Mouse (Mus musculus): ENCODE measurements around the gene Gm37240.

The Gm37240 gene

DNA sequence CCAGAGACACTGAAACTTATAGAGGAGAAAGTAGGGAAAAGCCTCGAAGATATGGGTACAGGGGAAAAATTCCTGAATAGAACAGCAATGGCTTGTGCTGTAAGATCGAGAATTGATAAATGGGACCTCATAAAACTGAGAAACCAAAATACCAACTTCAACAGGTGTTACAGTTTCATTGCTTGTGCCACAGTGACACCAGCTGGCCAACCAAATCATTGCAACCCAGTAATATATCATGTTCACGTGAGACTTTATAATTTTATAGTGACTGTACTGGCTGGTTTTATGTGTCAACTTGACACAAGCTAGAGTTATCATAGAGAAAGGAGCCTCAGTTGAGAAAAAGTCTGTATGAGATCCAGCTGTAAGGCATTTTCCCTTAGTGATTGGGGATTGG is 1344.9 kb downstream of the Gm37240 start:
- DNase-seq = peak; percentile 70

DNA sequence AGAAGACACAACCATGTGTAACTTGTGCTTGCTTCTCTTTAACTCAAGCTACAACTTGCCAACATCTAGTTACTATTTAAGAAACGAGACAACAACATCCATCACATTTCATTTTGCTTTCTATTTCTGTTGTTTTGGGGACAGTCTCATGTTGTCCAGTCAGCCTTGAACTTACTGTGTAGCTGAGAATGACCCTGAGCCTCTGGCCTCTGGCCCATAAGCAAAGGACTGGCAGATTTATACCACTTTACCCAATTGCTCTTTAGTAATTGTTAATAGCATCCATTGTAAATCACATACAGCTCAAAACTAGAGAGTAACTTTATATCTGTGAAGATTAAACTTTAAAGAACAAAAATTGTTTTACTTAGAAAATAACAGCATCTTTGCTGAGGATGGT is 1345.4 kb downstream of the Gm37240 start:
- DNase-seq = no peak

DNA sequence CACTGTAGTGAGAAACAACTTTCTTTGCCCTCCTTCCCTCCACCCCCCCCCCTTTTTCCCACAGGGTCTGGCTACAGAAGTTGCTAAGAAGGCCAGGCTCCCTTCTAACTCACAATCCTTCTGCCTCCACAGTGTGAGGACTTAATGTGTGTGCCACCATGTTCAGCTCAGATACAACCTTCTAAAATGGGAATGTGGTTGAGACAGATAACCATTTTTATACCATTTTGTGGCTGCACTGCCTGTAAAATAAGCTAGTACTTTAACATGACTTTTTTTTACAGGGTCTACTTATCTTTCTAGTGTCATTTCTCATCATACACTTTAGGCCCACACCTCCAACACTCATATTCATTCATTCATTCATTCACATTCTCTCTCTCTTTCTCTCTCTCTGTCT is 1346.7 kb downstream of the Gm37240 start:
- no peak for DNase-seq

DNA sequence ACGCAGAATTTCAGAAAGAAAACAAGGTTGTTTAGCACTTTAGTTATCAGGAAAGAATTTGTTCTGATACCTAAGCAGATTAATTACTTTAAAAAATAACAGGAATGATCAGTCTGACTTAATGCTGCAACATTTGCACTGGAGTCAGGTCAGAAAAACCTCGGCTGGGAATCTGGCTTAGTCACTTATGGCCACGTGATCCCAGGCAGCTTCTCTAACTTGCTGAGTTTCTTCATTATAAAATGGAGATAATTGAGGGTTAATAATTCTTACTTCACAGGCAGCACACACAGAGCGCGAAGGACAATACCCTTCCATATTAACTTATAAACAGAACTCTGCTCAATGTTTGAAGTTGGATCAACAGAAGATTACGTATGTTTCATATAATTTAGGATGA is 1350.3 kb downstream of the Gm37240 start:
- DNase-seq = no peak

DNA sequence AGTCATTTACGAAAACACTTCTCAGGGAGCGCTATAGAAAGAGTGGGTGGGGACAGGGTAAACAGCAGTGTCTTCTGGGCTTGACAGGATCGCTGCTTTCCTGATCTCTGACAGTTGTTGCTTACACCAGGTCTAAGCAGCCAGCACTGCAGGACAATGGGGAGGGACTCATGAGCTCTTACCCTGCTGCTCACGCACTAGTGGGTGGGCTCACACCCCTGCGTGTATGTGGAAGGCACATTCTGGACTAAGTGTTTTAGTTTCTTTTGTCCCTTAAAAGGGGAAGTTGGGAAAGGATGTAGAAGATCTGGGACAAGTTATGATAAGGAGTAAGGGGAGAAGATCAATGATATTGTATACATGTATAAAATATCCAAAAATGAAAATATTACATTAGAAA is 1354.1 kb downstream of the Gm37240 start:
- DNase-seq = no peak

DNA sequence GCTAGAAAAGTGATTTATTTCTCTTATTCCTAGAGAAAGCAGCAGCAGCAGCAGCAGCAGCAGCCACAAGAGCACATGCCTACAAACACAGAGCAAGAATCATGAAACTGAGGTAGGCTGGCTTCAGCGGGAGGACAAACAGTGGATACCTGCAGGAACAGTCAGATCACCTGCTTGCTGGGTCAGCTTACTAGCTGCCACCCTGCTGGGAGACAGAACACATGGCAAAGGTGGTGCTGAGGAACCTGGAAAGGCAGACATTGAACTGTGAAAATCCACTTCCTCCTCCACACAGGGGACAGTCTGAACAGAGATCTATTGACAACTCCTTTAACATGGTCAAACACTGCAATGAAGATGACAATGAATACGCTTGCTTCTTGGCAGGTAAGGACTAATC is 1358.3 kb downstream of the Gm37240 start:
- no peak for DNase-seq

DNA sequence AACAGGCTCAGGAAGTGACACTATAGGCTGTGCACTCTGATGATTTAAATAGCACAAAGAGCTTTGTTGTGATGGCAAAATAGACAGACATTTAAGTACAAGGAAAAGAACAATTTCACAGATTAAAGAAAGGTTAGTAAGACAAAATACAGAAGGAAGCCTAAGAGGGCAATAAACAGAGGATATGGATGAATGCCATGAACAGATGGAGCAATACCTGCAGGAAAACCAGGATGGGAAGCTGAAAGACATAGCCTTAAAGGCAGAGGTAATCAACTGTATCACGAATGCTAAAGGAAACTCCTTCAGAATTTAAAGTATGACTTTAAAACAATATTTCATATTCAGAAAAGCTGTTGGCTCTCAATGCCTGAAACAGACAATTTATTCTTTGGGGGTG is 1362.4 kb downstream of the Gm37240 start:
- DNase-seq = no peak

DNA sequence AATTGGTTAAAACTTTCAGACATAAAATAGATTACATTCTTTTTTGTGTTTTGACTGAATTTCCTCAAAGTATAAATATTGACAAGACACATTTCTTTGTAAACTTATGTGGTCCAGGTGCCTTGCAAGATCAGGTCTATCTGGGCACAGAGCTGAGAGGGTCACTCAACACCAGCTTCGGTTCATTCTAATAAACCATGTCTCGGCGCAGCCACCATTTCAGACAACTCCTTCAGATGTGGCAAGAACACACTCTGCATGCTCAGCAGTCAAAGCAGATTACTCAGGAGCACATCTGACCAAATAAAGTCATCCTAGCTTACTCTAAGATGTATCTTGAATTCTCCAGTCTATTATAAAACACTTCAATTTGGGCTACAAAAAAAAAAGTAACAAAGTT is 1371.2 kb downstream of the Gm37240 start:
- no peak for DNase-seq

DNA sequence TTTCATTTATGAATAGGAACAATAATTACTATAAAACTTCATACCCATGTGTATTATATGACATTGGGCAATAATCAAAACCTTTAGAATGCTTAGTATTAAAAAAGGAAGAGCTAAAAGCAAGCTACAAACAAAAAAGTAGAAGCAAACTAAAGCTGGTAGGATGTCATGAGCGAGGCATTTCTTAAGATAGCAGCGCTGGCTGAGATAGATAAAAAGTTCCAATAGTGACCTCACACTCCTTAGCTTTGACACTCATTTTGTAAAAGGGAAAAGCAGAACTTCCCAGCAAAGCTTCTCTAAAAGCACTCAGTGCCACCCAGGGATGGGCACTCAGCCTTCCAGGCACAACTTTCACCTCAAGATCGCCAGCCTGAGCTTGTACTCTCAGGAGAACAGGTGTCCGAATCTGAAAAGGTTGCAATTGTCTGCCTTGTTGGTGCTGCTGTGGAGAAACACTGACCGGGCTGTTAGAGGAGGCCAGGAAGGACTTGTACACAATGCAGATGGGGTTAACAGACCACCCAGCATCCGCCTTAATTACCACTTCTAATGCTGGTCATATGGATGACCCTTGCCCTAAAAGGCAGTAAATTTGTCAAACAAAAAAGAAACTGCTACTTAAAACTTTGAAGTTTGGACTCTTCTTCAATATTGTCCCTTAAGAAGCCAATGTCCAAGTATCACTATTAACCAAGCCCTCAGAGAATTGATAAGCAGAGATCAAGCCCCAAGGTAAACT is 1374.4 kb downstream of the Gm37240 start:
- DNase-seq = no peak

DNA sequence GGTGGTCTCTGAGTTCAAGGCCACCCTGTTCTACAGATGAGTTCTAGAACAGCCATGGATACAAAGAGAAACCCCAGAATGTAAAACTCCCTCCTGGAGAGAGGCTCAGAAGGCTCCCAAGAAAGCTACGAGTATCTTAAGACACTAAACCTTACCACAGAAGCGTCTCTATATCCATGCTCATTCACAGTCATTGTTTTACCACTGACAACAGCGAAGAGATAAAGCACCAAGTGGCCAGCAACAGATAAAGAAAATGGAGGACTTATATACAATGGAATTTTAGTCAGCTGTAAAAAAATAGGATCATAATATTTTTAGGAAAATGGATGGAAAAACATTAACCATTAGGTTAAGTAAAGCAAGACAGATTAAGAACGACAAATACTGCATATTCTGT is 1382.1 kb downstream of the Gm37240 start:
- no peak for DNase-seq

DNA sequence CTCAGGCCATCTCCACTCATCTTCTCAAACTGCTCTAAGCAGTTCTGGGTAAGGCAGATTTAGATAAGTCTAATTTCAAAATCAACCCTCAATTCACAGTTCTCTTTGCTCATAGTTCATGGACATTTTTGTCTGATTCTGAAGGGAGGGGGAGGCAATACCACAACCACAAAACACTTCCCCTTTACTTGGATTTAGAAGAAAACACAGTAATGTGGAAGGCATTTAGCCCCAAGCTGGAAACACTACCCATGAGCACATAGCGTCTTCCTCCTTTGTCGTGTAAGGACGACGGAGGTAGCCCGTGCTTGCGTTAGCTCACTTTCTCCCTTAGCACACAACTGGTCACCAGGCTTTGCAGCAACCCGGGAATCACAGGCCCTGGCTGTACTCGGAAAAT is 1383.0 kb downstream of the Gm37240 start:
- no peak for DNase-seq

DNA sequence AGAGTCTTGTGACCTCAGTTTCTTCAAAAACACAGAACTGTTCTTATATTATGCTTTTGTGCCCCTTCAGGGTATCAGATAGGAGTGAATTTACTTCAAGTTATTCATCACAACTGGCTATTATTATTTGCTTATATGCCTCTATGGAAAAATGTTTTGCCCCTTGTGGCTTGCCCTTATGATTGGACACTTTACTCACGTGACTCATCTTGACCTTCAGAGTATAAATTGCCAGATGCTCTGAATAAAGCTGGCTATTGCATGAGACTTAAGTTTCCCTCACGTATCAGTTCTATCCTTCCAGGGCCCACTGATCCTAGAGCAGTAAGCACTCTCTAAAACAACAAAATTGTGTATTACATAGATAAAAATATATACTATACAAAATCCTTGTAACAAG is 1385.2 kb downstream of the Gm37240 start:
- DNase-seq = no peak

DNA sequence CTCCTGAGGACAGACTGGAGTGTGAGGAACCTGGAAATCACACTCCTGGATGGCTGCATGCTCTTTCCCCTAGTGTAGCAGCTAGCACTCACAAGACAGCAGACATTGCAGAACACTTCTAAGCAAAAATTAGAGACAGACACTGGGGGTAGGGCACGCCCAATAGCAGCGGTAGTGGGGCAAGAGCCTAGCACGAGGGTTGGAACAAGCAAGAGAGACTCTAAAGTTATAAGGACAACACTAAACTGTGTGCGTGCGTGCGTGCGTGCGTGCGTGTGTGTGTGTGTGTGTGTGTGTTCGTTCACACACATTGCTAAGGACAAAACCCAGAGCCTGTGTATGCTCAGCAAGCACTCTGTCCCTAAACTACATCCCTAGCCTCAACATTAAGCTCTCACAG is 1386.8 kb downstream of the Gm37240 start:
- DNase-seq = no peak

DNA sequence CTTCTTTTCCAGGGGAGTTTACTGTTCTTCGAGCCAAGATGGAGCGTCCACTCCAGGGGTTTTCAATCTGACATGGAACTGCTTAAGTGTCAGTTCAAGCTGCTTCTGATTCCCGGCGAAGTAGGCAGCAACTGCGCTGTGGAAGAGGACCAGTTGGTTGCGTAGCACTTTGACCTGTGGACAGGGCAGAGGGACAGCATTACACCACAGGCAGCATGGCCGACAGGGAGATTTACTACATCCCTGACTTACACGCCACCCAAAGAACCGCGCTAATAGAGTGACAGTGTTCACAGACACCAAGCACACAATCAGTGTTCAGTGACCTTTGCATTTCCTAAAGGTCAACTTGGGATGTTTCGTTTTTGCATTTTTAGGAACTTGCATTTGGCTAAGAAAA is 1389.6 kb downstream of the Gm37240 start:
- no peak for DNase-seq

DNA sequence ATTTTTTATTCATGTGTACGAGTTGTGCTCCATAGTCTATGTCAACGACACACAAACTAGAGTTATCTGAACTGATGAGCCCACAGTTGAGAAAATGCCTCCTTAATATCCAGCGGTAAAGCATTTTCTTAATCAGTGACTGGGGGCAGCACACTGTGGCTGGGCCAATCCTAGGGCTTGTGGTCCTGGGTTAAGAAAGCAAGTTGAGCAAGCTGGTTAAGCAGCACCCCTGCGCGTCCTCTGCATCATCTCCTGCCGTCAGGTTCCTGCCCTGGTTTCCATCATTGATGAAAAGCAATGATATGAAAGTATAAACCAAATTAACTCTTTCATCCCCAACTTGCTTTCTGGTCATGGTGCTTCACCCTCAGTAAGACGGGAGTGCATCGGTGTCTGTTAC is 1394.7 kb downstream of the Gm37240 start:
- DNase-seq = no peak

DNA sequence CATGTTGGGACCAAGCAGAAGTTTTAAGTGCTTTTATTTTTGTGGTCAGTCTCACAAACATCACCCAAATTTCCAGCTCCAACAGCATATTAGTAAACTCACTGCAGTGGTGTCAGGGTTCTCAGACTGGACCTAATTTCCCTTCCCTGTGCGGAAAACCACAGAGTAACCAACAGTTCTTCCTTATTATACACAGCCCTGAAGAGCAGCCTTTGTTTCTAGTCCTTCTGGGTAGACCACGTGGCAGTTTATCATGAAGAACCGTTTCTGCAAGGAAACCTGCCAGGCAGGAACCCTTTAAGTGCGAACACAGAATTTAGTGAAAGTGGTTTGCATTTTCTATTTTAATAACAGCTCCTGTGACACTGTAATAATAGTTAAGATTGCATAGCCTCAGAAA is 1395.2 kb downstream of the Gm37240 start:
- no peak for DNase-seq

DNA sequence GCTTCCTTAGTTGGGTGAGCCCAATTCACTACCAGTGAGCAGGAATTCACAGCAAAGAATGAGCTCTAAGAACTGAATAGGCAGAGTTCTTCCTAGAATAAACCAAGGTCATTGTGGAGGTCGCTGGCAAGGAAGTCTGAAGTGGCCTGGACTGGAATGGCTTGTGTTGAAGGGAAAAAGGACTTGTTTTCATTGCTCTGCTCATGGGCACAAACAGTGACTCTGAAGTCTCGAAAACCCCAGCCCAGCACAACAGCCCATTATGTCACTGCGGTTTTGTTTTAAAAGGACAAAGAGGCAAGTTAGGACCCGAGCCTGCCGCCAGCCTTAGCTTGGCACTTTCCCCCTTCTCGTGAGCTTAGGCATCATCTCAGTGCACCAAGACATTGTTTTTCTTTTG is 1398.6 kb downstream of the Gm37240 start:
- DNase-seq = no peak

DNA sequence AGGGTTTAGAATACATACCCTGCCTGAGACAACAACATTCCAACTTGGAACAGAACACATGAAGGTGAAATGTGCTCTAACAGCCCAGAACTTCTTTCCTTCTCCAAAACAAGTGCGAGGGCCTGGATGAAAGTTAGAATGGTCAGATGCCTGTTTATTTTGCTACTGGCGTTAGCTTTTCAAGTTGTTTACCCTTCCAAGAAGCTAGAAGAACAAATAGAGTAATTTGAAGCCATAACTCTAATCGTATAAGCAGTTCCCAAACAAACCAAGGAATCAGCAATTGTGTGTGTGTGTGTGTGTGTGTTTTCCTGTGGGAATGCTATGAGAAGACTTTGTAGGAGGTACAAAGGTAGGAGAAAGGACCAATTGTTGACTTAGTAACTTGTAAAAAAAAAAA is 1402.4 kb downstream of the Gm37240 start:
- DNase-seq = no peak

DNA sequence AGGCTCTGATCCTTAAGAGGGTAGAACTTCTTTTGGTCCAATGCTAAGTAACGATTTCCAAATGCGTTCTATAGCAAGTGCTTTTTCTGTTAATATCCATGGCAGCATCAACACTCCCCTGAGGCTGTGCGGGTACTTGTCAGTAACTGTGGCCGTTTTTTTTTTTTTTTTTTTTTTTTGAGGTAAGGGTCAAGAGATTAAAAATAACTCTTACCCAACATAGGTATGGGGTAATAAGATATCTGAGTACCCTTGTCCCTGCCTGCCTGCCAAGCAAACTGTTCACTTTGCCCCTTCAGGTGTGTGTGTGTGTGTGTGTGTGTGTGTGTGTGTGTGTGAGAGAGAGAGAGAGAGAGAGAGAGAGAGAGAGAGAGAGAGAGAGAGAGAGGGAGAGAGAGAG is 1403.0 kb downstream of the Gm37240 start:
- DNase-seq = no peak

DNA sequence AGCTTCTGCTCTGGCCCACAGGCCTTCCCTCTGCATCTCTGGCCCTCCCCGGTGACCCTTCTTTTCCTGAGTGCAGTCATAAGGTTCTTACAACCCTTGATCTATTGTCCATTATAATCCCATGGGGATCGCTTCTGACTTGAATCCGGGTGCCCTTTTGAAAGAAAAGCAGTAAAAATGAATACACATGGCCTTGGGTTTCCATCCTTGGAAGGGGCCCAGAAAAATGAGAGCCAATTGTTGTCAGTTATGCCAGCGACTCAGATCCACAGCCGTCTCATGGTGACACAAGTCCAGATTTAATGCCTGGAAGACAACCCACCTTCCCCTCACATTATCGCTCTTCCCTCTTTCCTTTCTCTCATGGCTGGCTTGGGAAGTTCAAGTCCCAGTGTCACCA is 1405.2 kb downstream of the Gm37240 start:
- DNase-seq = no peak

DNA sequence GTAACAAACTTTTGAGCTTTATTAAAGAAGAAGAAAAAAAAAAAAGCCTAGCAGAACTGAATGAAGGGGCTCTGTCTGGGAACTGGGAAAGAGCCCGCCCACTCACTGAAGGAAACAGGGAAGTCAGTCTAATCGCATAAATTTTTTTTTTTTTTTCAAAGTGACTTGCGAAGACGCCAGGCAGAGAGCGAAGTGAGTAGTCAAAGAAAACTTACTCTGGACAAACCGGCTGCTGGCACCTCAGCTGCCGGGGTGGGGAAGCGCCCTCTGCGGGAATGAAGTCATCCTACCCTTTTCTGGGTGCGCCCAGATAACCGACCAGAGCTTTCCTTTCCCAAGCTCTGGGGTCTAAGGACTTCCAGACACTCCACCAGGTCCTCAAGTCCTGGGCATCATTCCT is 1406.2 kb downstream of the Gm37240 start:
- DNase-seq = no peak

DNA sequence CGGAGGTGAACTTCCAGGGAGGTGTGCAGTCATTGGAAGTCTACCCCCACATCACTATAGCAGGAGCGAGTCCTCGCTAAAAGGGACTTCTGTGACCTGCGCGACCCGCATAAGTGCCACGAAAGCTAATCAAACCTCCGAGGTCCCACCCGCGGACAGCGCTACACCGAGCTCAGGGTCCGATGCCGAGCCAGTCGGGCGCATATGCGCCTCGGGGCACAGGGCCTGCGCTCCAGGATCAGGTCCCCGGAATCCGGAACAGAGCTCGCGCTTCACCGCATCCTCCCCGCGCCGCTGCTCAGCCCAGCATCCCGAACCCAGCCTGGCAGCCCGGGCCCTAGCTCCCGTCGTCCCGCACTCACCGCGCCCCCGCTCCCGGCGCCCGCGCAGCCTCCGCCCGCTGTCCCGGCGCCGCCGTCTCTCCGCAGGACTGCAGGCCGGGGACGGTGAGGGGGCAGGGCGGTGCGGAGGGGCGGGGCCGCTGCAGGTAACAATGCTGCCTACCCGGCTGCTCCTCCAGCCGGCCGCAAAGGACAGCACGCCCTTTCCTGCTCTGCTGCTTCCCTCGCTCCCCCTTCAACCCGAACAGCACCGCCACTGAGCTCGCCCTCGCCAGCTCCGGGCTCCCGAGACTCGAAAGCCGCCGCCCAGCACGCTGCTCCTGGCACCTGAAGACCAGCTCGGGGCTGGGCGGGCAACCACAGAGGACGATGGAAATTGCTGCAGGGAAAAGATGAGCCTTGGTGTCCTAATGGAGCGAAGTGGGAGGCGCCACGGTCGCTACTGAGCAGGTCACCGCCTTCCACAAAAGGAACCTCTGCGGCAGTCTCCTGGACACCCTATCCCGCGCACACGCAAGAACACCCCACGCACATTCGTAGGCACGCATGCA is 1407.1 kb downstream of the Gm37240 start, which contains the start of gene Fhdc1:
Fhdc1 (minus strand) TSS at position 424 of the 892 bp plus-strand sequence.
- peak; percentile 25 for DNase-seq

DNA sequence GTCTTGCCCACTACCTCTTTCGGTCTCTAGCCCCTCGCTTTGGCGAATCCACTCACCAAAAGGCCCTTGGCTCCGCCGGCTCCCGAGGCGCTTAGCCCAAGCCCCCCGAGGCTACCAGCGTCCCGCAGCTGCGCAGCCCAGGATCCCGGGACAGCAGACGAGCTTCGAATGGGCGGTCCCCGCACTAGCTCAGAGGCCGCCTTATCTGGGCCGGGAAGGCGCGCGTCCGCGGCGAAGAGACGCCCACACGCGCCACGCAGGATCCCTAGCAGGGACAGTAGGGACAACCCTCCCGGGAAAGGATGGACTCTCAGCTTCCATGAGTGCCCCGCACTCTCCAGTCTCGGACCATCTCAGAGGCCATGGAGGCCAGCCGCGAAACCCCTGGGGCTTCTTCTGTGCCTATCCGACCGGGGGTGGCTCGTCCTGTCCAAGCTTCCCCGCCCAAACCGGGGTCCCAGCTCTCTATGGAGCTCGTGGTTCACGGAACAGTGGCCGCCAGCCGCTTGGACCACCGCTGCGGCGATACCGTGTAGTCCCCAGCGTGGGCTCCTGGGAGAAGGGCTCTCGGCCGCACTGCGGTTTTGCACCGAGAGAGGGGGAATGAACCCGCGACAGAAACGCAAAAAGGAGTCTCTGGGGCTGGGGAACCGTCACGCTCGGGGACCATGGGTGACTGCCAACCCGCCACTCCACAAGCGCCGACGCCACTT is 1407.9 kb downstream of the Gm37240 start:
- no peak for DNase-seq

DNA sequence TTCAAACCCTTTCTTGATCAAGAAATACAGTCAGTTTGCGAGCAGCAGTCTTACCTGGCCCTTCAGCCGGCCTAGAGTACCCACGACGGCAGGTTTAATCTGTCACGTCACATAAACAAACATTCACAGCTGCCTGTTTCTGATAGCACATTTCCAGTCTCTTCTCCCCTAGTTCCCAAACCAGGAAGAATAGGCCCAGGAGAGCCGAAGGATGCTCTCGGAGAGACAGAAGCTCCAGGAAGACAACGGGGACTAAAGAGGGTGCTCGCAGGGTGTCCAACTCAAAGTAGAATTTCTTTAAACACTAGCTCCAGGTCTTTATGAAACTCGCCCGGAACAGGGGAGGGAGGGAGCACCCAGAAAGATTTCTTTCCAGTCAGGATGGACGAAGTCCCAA is 1408.4 kb downstream of the Gm37240 start:
- no peak for DNase-seq

Data from thymus, postnatal 25 days (tissue).